Mouse (Mus musculus): ENCODE measurements around the gene Pfdn5.

Gene Pfdn5

GRCm38 (mm10) chr15:102326022-102326576, at the start of gene Pfdn5:
Pfdn5 (plus strand) TSS chr15:102326116.
- peak; percentile 92 for DNase-seq (ENCODE audit: low read depth, low spot score)

- peak; percentile 30 for DNase-seq (ENCODE audit: low read depth, low spot score)
Observed at GRCm38 (mm10) chr15:102278726-102279091, 47.2 kb upstream of the Pfdn5 start.

DNA sequence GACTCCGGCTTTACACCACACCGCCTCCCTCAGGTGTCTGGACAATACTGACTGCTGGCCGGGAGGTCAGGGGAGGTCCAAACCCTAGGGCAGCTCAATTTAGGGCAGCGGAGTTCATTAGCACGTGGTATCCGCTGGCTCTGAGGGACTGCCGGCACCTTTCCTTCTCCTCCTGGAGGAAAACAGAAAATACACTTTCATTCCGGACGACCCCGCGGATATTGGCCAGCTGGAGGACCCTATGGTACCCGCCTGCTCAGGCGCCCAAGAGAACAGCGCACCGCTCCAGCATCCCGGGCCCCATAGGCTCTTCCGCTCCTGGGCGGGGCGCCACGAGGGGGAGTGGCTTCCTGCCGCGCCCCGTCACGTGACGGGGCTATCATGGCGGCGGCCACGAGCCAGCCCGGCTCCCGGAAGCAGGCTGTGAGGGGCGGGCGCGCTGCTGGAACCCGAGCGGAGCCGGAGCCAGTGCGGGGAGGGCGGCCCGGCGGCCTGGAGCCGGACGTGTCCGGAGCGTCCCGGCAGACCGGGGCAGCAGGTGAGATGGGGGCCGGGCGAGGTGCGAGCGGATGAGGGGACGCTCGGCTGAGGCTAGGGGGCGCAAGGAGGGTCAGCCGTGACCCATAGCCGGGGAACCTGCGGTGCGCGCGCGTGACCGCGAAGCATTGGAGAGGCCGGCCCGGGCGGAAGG, 46.7 kb upstream of the Pfdn5 start, which contains the start of gene Mfsd5:
Mfsd5 (plus strand) TSS at position 363 of the 691 bp plus-strand sequence.
- DNase-seq (ENCODE audit: low read depth, low spot score), result peak; percentile 96

- no peak for DNase-seq (ENCODE audit: low read depth, low spot score)
Observed at GRCm38 (mm10) chr15:102279783-102280520, 46.0 kb upstream of the Pfdn5 start.

GRCm38 (mm10) chr15:102280623-102281022, 45.3 kb upstream of the Pfdn5 start:
- no peak for DNase-seq (ENCODE audit: low read depth, low spot score)

- DNase-seq (ENCODE audit: low read depth, low spot score), result no peak
Observed at GRCm38 (mm10) chr15:102282463-102283292, 43.2 kb upstream of the Pfdn5 start.

GRCm38 (mm10) chr15:102283648-102284047, 42.3 kb upstream of the Pfdn5 start:
- no peak for DNase-seq (ENCODE audit: low read depth, low spot score)

DNA sequence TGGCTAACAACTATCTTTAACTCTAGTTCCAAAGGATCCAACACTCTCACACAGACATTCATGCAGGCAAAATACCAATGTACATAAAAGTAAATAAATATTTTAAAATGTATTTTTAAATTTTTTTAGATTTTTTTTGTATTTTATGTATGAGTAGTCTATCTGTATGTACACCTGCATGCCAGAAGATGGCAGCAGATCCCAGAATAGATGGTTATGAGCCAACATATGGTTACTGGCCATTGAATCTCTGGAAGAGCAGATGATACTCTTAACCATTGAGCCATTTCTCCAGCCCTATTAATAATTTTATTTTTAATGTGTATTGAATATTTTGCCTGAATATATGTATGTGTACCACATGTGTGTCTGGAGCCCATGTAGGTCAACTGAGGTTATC, 38.5 kb upstream of the Pfdn5 start:
- DNase-seq (ENCODE audit: low read depth, low spot score), result peak; percentile 84

DNA sequence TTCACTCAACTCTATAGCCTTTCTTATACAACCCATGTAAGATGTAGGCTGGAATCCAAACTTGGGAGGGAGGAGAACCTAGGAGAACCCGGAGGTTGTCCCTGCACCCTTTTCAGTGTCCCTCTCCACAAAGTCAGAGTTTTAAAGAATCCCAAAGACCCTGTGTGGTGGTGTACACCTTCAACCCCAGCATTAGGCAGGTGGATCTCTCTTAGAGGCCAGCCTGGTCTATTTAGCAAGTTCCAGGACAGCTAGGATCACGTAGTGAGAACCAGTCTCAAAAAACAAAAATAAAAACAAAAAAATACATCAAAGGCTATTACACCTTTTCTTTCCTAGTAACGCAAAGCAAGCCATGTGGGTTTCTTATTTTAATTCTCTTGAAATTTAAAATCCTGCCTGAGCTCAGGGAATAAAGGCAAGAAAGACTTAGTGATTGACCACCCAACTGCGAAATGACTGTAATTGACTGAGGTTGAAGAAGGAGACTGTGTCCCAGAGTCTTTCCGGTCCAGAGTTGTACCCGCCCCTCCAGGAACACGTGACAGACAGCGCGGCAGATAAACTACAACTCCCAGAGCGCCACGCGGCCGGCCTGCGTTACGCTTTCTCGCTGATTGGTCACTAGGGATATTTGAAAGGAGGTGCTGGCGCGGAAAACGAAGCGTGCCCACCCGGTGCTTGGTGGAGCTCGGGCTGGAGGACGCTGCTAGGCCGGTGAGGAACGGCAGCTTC, 30.1 kb upstream of the Pfdn5 start, which contains the start of gene Espl1:
Espl1 (plus strand) TSS at position 634 of the 735 bp plus-strand sequence.
- peak; percentile 94 for DNase-seq (ENCODE audit: low read depth, low spot score)

- DNase-seq (ENCODE audit: low read depth, low spot score), result no peak
Observed at GRCm38 (mm10) chr15:102296368-102297006, 29.4 kb upstream of the Pfdn5 start.

- DNase-seq (ENCODE audit: low read depth, low spot score), result no peak
Observed at GRCm38 (mm10) chr15:102302542-102302941, 23.4 kb upstream of the Pfdn5 start.

- no peak for DNase-seq (ENCODE audit: low read depth, low spot score)
Observed at GRCm38 (mm10) chr15:102308717-102309116, 17.2 kb upstream of the Pfdn5 start.

- no peak for DNase-seq (ENCODE audit: low read depth, low spot score)
Observed at GRCm38 (mm10) chr15:102310074-102310845, 15.7 kb upstream of the Pfdn5 start.

DNA sequence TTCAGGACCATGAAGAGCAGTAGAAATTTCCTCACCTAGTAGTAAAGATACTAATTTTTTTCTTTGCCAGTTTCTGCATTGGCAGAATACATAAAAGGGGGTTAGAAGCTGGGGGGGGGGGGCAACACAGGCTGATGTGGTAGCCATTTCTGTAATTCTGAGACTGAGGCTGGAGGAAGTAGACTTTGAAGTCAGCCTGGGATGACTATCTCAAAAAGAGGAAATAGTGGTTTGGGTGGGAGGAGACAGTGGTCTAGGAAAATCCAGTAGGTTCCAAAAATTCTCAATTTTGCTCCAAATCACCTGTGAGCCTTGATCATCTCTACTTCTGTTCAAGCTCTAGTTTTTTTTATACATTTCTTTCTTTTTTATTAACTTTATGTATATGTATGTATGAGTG, 14.4 kb upstream of the Pfdn5 start:
- DNase-seq (ENCODE audit: low read depth, low spot score), result no peak

GRCm38 (mm10) chr15:102315292-102315691, 10.6 kb upstream of the Pfdn5 start:
- DNase-seq (ENCODE audit: low read depth, low spot score), result no peak

- peak; percentile 88 for DNase-seq (ENCODE audit: low read depth, low spot score)
Observed at GRCm38 (mm10) chr15:102316263-102316662, 9.7 kb upstream of the Pfdn5 start.

DNA sequence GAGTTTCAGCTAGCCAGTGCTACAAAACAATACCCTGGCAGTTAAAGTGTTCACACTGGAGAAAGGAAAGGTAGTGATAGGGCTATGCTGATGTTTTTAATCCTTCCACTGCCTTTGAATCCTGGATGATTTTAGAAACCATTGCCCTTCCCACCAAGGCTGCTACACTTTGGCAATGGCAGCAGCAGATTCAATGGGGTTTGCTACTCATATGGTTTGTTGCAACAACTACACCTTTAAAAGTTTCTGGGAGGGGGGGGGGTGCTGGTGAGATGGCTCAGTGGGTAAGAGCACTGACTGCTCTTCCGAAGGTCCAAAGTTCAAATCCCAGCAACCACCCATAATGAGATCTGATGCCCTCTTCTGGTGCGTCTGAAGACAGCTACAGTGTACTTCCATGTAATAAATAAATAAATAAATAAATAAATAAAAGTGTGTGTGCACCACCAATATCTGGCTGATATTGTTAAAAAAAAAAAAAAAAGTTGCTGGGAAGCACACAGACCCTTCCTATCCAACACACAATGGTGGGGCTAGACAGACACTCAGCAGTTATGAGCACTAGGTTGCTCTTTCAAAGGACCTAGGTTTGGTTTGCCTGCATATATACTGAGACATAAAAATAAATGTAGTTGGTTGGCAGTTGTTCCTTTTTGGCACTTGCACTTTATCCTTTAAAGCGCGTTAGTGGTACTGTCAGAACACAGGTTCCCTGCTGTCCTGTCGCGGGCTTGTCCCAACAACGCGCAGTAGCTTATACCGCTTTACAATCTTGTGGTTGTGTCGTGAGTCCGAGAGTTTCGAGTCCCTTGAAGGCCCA, 1.1 kb upstream of the Pfdn5 start:
- no peak for DNase-seq (ENCODE audit: low read depth, low spot score)

GRCm38 (mm10) chr15:102326892-102327291, 976 bp downstream of the Pfdn5 start:
- no peak for DNase-seq (ENCODE audit: low read depth, low spot score)

DNA sequence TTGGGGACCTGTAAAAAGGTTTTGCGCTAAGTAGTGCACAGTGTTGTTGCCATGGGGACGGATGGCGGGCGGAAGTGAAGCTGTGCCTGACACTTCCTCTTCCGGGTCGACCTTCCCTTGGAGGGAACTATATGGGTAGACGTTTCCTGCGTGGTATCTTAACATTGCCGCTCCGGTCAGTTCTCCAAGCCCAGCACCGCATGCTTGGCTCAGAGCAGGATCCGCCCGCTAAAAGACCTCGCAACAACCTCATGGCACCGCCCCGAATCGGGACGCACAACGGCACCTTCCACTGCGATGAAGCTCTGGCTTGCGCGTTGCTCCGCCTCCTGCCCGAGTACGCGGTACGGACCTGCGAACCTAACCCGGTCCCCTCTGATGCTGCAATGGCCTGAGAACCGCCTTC, 5.7 kb downstream of the Pfdn5 start, which contains the start of gene Myg1:
Myg1 (plus strand) TSS at position 100 of the 406 bp plus-strand sequence.
- DNase-seq (ENCODE audit: low read depth, low spot score), result peak; percentile 92
